In genomic region chr12:108178331-108179245, GRCm38 (mm10) we compare ENCODE assay signal across 8 mouse cellular contexts. TPM values are rescaled to one million over a fixed set of nuclear protein-coding genes. Genes with fewer than 3 reads are reported as not detected.
DNase-seq lines count a peak whose midpoint lies in the region; ATAC-seq lines count a peak whose summit lies in the region.

No protein-coding gene starts in this region.

- no peaks in the 10 kb centered on the region for H3K9me3 ChIP-seq in limb, embryonic 13.5 days
- H3K9me3 ChIP-seq in midbrain, embryonic 14.5 days (ENCODE audit: control insufficient read depth, low read length): no peaks in the 10 kb centered on the region

- H3K36me3 ChIP-seq in limb, embryonic 13.5 days: peaks cover 20% of the 10 kb centered on the region
- H3K36me3 ChIP-seq in midbrain, embryonic 14.5 days (ENCODE audit: control insufficient read depth, insufficient read depth, low read length): peaks cover 18% of the 10 kb centered on the region

- no peaks in the 10 kb centered on the region for H3K27me3 ChIP-seq in limb, embryonic 13.5 days
- no peaks in the 10 kb centered on the region for H3K27me3 ChIP-seq in midbrain, embryonic 14.5 days (ENCODE audit: control insufficient read depth, insufficient read depth, low read length)

- under 1% methylated on average over 82 of the region's 103 CpGs for WGBS in limb, embryonic 13.5 days
- WGBS in midbrain, embryonic 14.5 days: under 1% methylated on average over 102 of the region's 103 CpGs

- H3K27ac ChIP-seq in limb, embryonic 13.5 days: peak overlapping the region; percentile 88
- H3K27ac ChIP-seq in midbrain, embryonic 14.5 days (replicated peaks; ENCODE audit: low read depth, low read length): peak overlapping the region; percentile 76

- peak overlapping the region; percentile 89 for H3K4me2 ChIP-seq in limb, embryonic 13.5 days (replicated peaks)
- H3K4me2 ChIP-seq in midbrain, embryonic 14.5 days (ENCODE audit: low read length): peak overlapping the region; percentile 90

- peak overlapping the region; percentile 98 for H3K9ac ChIP-seq in limb, embryonic 13.5 days
- H3K9ac ChIP-seq in midbrain, embryonic 14.5 days (replicated peaks; ENCODE audit: low read length): peak overlapping the region; percentile 92

- peak; percentile 12 for ATAC-seq in limb, embryonic 13.5 days (ENCODE audit: low FRiP score, low read depth)
- ATAC-seq in midbrain, embryonic 14.5 days (ENCODE audit: low FRiP score, low TSS enrichment): peak; percentile 35

- H3K4me1 ChIP-seq in limb, embryonic 13.5 days: peaks cover 40% of the 10 kb centered on the region
- peaks cover 14% of the 10 kb centered on the region for H3K4me1 ChIP-seq in midbrain, embryonic 14.5 days (ENCODE audit: control insufficient read depth, insufficient read depth, low read length)

- DNase-seq in urinary bladder, adult 18-20 months (ENCODE audit: low spot score in 2 of 2): peak; percentile 35 to 44
- DNase-seq in urinary bladder, postnatal 10 days (ENCODE audit: low spot score): no peak
- DNase-seq in embryo, embryonic 10 days (ENCODE audit: low spot score): peak; percentile 78
- peak; percentile 32 to 52 for DNase-seq in gastrocnemius, postnatal 4 days (ENCODE audit: low spot score in 2 of 2)
- DNase-seq in kidney, adult 11 months: peak; percentile 46
- peak; percentile 70 for DNase-seq in midbrain, embryonic 14.5 days
- DNase-seq in spleen, postnatal 36 days (ENCODE audit: low spot score in 2 of 2): peak; percentile 57

- peak overlapping the region; percentile 98 for H3K4me3 ChIP-seq in limb, embryonic 13.5 days
- peak overlapping the region; percentile 93 for H3K4me3 ChIP-seq in midbrain, embryonic 14.5 days (replicated peaks; ENCODE audit: low read depth, low read length)

RNA-seq across cellular contexts. Expression of gene Setd3, which starts 0.5 kb away (rescaled TPM):
- 100 to 1,000 TPM in 1 of 2 experiments, 10 to 100 TPM in 1; 98.9 to 107 TPM for total RNA-seq in gastrocnemius, postnatal 4 days (2021)
- 93.2 and 96.1 TPM in 2 replicates for polyA plus RNA-seq in limb, embryonic 13.5 days (2015; fragmentation: Nextera tagmentation; extraction: Ambion mirVana)
- polyA plus RNA-seq in midbrain, embryonic 14.5 days (2014; fragmentation: Nextera tagmentation; extraction: Ambion mirVana): 75.5 and 93.3 TPM in 2 replicates

RNA-seq across cellular contexts. Expression of gene Ccnk, which starts 0.8 kb away (rescaled TPM):
- 10 to 100 TPM; 35.5 to 36.4 TPM for total RNA-seq in gastrocnemius, postnatal 4 days (2021)
- 4.1 and 4.4 TPM in 2 replicates for polyA plus RNA-seq in limb, embryonic 13.5 days (2015; fragmentation: Nextera tagmentation; extraction: Ambion mirVana)
- polyA plus RNA-seq in midbrain, embryonic 14.5 days (2014; fragmentation: Nextera tagmentation; extraction: Ambion mirVana): 6.0 and 7.4 TPM in 2 replicates
